Mouse (Mus musculus) liver, embryonic 12.5 days (tissue): ENCODE results near the gene Grm2. TPM values are rescaled to one million over a fixed set of nuclear protein-coding genes. Genes with fewer than 3 reads are reported as not detected.

Source experiments
- ATAC-seq: fragments of 200-750 bp; cut with Nextera tagmentation; 2 replicates; pipeline ENCODE4 v1.8.0; 2017; ENCODE audit warnings: moderate number of reproducible peaks, mild to moderate bottlenecking, moderate library complexity
- H3K27ac ChIP-seq: fragments of 300-500 bp; sonication (generic); 2 replicates; pipeline ENCODE4 v1.5.1; 2016; ENCODE audit warnings: mild to moderate bottlenecking
- H3K27me3 ChIP-seq: fragments of 300-500 bp; sonication (generic); replicated peaks from 2 replicates; pipeline ENCODE4 v1.6.1; 2016; ENCODE audit warnings: mild to moderate bottlenecking, moderate library complexity
- H3K36me3 ChIP-seq: fragments of 300-500 bp; sonication (generic); 2 replicates; pipeline ENCODE4 v1.6.1; 2016; ENCODE audit warnings: mild to moderate bottlenecking, moderate library complexity
- H3K4me1 ChIP-seq: fragments of 300-500 bp; sonication (generic); 2 replicates; pipeline ENCODE4 v1.6.1; 2016
- H3K4me2 ChIP-seq: fragments of 300-500 bp; sonication (generic); 2 replicates; pipeline ENCODE4 v1.6.1; 2016; ENCODE audit warnings: mild to moderate bottlenecking, moderate library complexity
- H3K4me3 ChIP-seq: fragments of 300-500 bp; sonication (generic); 2 replicates; pipeline ENCODE4 v1.5.1; 2016; ENCODE audit warnings: mild to moderate bottlenecking, moderate library complexity
- H3K9ac ChIP-seq: fragments of 300-500 bp; sonication (generic); 2 replicates; pipeline ENCODE4 v1.6.1; 2016; ENCODE audit warnings: mild to moderate bottlenecking, moderate library complexity
- H3K9me3 ChIP-seq: fragments of 300-500 bp; sonication (generic); replicated peaks from 2 replicates; pipeline ENCODE4 v1.6.1; 2016; ENCODE audit warnings: mild to moderate bottlenecking, moderate library complexity
- WGBS: fragments of 180-500 bp; shearing (Covaris S2); methylation state at CpG from one replicate; pipeline ENCODE4 v1.1.7; 2016; ENCODE audit not compliant: insufficient replicate concordance; 5-methylcytosine and 5-hydroxymethylcytosine counted together
- polyA plus RNA-seq: library from polyadenylated mRNA; unstranded; fragments of >200 nt; fragmentation: Nextera tagmentation; extraction: Ambion mirVana; gene quantifications from 2 replicates; pipeline ENCODE4 v1.2.1, GENCODE M21; 2016

Grm2 gene
- polyA plus RNA-seq, 1 experiment from 2014 or later: not detected

DNA sequence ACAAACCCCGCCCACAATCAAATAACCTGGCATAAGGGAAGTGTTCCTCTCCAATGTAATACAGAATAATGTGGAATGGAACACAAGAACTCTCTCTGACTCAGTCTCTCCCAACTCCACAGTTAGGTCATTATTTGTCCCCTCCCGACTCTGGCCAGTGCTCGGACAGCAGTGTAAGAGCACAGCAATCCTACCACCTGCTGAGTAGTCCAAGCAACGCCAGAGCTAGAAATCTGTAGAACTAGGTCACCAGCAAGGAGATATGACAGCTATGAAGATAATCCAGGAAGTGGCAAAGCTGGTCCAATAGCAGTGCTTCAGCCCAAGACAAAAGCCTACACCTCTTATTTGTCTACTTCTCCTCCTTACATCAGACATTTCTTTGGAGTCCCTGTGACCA lies 20.7 kb upstream of the Grm2 start:
- no peak overlapping the region for H3K27ac ChIP-seq

GRCm38 (mm10) chr9:106675965-106676364 lies 20.1 kb upstream of the Grm2 start:
- Histone ChIP-seq H3K9me3 (no peaks in the 10 kb centered on the region), H3K27ac (no peak overlapping the region), H3K36me3 (peaks cover 47% of the 10 kb centered on the region), H3K27me3 (no peaks in the 10 kb centered on the region), H3K4me3 (no peak overlapping the region), H3K9ac (no peak overlapping the region), H3K4me1 (peaks cover 19% of the 10 kb centered on the region), H3K4me2 (no peak overlapping the region)
- 64% methylated on average over 9 of the region's 9 CpGs for WGBS
- 0 out of 2 replicates have a peak, but pooled peaks have one; percentile 31 for ATAC-seq

More for the DNA sequence above, 20.7 kb upstream of the Grm2 start:
- Histone ChIP-seq H3K27me3 (no peaks in the 10 kb centered on the region), H3K4me2 (no peak overlapping the region), H3K4me1 (peaks cover 19% of the 10 kb centered on the region), H3K4me3 (no peak overlapping the region), H3K36me3 (peaks cover 46% of the 10 kb centered on the region), H3K9ac (no peak overlapping the region), H3K9me3 (no peaks in the 10 kb centered on the region)
- WGBS: 64% methylated on average over 4 of the region's 4 CpGs
- no peak for ATAC-seq

DNA sequence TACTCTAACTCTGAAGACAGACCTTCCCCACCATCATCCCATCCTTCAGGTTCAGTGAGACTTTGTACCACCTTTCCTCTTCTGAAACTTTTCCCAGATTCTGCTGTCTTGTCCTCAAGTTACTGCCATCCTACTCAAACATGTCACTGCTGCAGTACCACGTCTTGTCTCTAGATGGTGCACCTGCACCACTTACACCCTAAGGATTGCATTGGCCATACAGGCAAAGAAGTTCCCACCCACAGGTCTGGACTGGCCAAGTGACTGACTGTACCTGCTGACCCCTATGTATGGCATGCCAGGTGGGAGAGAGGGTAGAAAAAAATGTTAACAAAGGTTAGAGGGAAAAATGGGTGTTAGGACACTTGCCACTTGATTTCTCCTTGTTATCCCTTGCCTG lies 19.6 kb upstream of the Grm2 start:
- Histone ChIP-seq H3K9me3 (no peaks in the 10 kb centered on the region), H3K4me3 (no peak overlapping the region), H3K9ac (no peak overlapping the region), H3K4me1 (peaks cover 19% of the 10 kb centered on the region), H3K27me3 (no peaks in the 10 kb centered on the region), H3K27ac (no peak overlapping the region), H3K36me3 (peaks cover 49% of the 10 kb centered on the region), H3K4me2 (no peak overlapping the region)
- 0 out of 2 replicates have a peak, but pooled peaks have one; percentile 42 for ATAC-seq
- WGBS: 0% methylated on average over 1 of the region's 1 CpGs

- peaks cover 45% of the 10 kb centered on the region for H3K36me3 ChIP-seq
- no peak overlapping the region for H3K4me3 ChIP-seq
- H3K27me3 ChIP-seq: no peaks in the 10 kb centered on the region
- no peak overlapping the region for H3K27ac ChIP-seq
- ATAC-seq: peak; percentile 54; the same call in 1 of the 2 replicates
- peak overlapping the region; percentile 31; the same call in 1 of the 2 replicates for H3K9ac ChIP-seq
- no peak overlapping the region for H3K4me2 ChIP-seq
- peaks cover 19% of the 10 kb centered on the region for H3K4me1 ChIP-seq
- H3K9me3 ChIP-seq: no peaks in the 10 kb centered on the region
- 75% methylated on average over 2 of the region's 2 CpGs for WGBS
These were observed 18.0 kb upstream of the Grm2 start for GRCm38 (mm10) chr9:106673860-106674259.

- no peak overlapping the region for H3K9ac ChIP-seq
- H3K36me3 ChIP-seq: peaks cover 59% of the 10 kb centered on the region
- ATAC-seq: no peak
- H3K27me3 ChIP-seq: no peaks in the 10 kb centered on the region
- H3K27ac ChIP-seq: no peak overlapping the region
- no peak overlapping the region for H3K4me3 ChIP-seq
- H3K4me1 ChIP-seq: no peaks in the 10 kb centered on the region
- 77% methylated on average over 6 of the region's 6 CpGs for WGBS
- H3K4me2 ChIP-seq: no peak overlapping the region
- no peaks in the 10 kb centered on the region for H3K9me3 ChIP-seq
These were observed 9.0 kb upstream of the Grm2 start for GRCm38 (mm10) chr9:106664856-106665255.

DNA sequence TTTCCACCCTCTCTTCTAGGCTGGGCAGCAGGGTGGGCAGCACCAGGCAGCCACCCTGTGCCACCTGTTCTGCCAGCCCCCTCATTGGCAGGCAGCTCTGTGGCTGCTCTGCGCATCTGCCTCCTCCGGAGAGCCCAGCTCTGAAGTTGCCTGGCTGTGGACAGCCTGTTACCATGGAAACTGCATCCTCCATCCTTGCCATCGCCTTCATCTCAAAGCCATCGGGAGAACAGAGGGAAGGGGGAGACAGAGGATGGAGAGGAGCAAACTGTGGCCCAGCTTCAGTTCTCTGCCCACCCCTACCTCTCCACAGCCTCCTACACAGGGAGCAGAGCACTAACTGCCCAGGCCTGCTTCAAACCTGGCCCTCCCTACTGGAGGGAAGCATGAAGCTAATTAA lies 8.6 kb upstream of the Grm2 start:
- 87% methylated on average over 4 of the region's 4 CpGs for WGBS
- ATAC-seq: no peak
- no peak overlapping the region for H3K9ac ChIP-seq
- no peak overlapping the region for H3K27ac ChIP-seq
- H3K36me3 ChIP-seq: peaks cover 59% of the 10 kb centered on the region
- H3K4me2 ChIP-seq: no peak overlapping the region
- no peaks in the 10 kb centered on the region for H3K4me1 ChIP-seq
- no peak overlapping the region for H3K4me3 ChIP-seq
- no peaks in the 10 kb centered on the region for H3K27me3 ChIP-seq
- H3K9me3 ChIP-seq: no peaks in the 10 kb centered on the region

- ATAC-seq: no peak
- Histone ChIP-seq H3K4me2 (no peak overlapping the region), H3K36me3 (peaks cover 64% of the 10 kb centered on the region), H3K9ac (no peak overlapping the region), H3K27me3 (no peaks in the 10 kb centered on the region), H3K4me1 (no peaks in the 10 kb centered on the region), H3K4me3 (no peak overlapping the region), H3K9me3 (no peaks in the 10 kb centered on the region), H3K27ac (no peak overlapping the region)
- WGBS: 69% methylated on average over 6 of the region's 6 CpGs
These were observed 7.3 kb upstream of the Grm2 start for GRCm38 (mm10) chr9:106663200-106663599.

- Histone ChIP-seq H3K36me3 (peaks cover 55% of the 10 kb centered on the region), H3K27ac (no peak overlapping the region), H3K4me2 (no peak overlapping the region), H3K9ac (no peak overlapping the region), H3K27me3 (peaks cover 26% of the 10 kb centered on the region), H3K4me1 (no peaks in the 10 kb centered on the region), H3K4me3 (no peak overlapping the region), H3K9me3 (no peaks in the 10 kb centered on the region)
- 84% methylated on average over 1 of the region's 1 CpGs for WGBS
- no peak for ATAC-seq
These were observed 4.1 kb upstream of the Grm2 start for GRCm38 (mm10) chr9:106659935-106660334.

DNA sequence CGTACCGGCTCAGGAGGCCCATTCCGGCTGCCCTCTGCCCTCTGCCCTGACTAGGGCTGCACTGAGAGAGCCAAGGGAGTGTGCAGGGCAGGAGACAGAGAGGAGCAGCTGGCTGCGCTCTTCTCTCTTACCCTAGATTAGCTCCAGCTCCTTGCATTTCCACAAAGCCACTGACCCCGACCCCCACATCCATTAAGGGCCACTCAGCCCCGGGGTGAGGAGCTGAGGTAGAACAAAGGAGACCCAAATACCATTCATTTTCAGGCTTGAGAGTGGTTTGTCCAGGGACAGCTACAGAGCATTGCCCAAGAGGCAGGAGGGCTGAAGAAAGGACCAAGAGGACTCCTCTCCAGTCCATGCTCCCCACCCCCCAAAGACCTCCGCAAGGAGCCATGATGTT lies 3.6 kb upstream of the Grm2 start:
- no peak for ATAC-seq
- H3K27ac ChIP-seq: no peak overlapping the region
- peaks cover 31% of the 10 kb centered on the region for H3K27me3 ChIP-seq
- 80% methylated on average over 7 of the region's 7 CpGs for WGBS
- H3K4me1 ChIP-seq: no peaks in the 10 kb centered on the region
- H3K9ac ChIP-seq: no peak overlapping the region
- H3K4me3 ChIP-seq: no peak overlapping the region
- no peak overlapping the region for H3K4me2 ChIP-seq
- H3K36me3 ChIP-seq: peaks cover 51% of the 10 kb centered on the region
- H3K9me3 ChIP-seq: no peaks in the 10 kb centered on the region

DNA sequence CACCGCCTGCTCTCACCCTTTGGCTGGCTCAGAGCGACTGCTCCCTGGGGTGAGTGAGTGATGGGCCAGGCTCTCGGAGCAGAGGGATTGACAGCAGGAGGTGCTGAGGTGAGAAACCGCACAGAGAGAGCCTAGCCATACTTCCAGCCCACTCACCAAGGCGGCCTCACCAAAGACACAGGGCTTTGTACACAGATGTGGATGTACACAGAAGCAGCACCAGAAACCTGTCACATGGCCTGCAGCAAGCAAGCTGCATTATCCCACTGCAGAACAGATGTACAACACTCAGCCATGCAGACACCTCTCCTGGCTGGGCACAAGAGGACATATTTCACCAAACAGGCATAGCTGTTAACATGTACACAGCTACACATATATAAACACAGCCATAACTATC lies 1.7 kb upstream of the Grm2 start:
- no peak for ATAC-seq
- peaks cover 47% of the 10 kb centered on the region for H3K36me3 ChIP-seq
- H3K9ac ChIP-seq: no peak overlapping the region
- H3K27ac ChIP-seq: no peak overlapping the region
- H3K27me3 ChIP-seq: peaks cover 48% of the 10 kb centered on the region
- H3K4me3 ChIP-seq: no peak overlapping the region
- no peaks in the 10 kb centered on the region for H3K4me1 ChIP-seq
- H3K4me2 ChIP-seq: no peak overlapping the region
- H3K9me3 ChIP-seq: no peaks in the 10 kb centered on the region
- 39% methylated on average over 5 of the region's 5 CpGs for WGBS

DNA sequence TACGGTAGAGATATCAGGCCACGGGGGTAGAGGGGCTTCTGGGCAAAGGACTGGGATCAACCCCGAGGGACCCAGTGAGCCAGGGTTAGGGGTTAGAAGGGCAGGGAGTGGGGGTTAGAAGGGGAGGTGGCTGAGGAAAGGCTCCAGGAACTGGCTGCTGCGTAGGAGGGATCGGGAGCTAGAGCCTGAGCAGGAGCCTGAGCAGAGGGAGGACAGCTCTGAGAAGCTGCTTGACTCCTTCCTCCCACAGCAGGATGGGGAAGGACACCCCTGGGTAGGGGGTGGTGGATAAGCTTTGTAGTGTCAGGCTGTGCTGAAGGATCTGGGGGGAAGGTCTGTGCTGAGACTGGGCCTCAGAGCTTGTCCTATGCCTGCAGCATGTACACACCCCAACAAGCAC lies 938 bp upstream of the Grm2 start:
- H3K4me1 ChIP-seq: no peaks in the 10 kb centered on the region
- no peaks in the 10 kb centered on the region for H3K9me3 ChIP-seq
- H3K27ac ChIP-seq: no peak overlapping the region
- peaks cover 51% of the 10 kb centered on the region for H3K27me3 ChIP-seq
- no peak for ATAC-seq
- 38% methylated on average over 5 of the region's 5 CpGs for WGBS
- H3K4me3 ChIP-seq: no peak overlapping the region
- H3K36me3 ChIP-seq: peaks cover 40% of the 10 kb centered on the region
- H3K4me2 ChIP-seq: no peak overlapping the region
- H3K9ac ChIP-seq: no peak overlapping the region

DNA sequence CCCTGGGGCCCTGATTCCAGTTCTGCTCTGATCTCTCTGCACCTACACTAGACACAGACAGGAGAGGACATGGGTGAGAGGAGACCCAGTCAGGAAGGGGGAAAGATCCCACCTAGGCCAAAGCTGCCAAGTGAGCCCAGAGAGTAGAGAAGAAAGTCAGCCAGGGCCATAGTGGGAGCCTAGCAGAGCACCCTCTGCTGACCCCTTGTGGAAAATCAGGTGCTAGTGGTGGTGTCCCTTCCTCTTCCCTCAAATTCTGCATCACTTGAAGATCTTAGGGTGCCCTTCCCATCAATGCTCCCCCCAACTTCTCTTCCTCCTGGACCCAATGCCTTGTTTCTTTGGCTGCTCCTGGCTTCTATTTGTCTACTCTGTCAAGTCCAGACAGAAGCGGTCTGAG lies 3.2 kb downstream of the Grm2 start:
- Histone ChIP-seq H3K4me2 (no peak overlapping the region), H3K4me1 (no peaks in the 10 kb centered on the region), H3K27ac (no peak overlapping the region), H3K27me3 (peaks cover 55% of the 10 kb centered on the region), H3K9ac (no peak overlapping the region), H3K36me3 (no peaks in the 10 kb centered on the region), H3K4me3 (no peak overlapping the region), H3K9me3 (no peaks in the 10 kb centered on the region)
- 45% methylated on average over 1 of the region's 1 CpGs for WGBS
- ATAC-seq: no peak

GRCm38 (mm10) chr9:106647226-106647625 lies 8.7 kb downstream of the Grm2 start:
- Histone ChIP-seq H3K4me1 (no peaks in the 10 kb centered on the region), H3K27ac (no peak overlapping the region), H3K36me3 (no peaks in the 10 kb centered on the region), H3K9ac (no peak overlapping the region), H3K4me3 (no peak overlapping the region), H3K27me3 (peaks cover 12% of the 10 kb centered on the region), H3K4me2 (no peak overlapping the region), H3K9me3 (no peaks in the 10 kb centered on the region)
- 52% methylated on average over 27 of the region's 27 CpGs for WGBS
- ATAC-seq: no peak
